Mouse (Mus musculus): ENCODE measurements around the gene Stard5. TPM values are rescaled to one million over a fixed set of nuclear protein-coding genes. Genes with fewer than 3 reads are reported as not detected.

Stard5 gene
- polyA plus RNA-seq, 1 experiment, result 88.2 TPM

- Histone ChIP-seq H3K27me3 (replicated peaks; ENCODE audit: control insufficient read depth, insufficient read depth, low read length) (no peaks in the 10 kb centered on the region), H3K36me3 (ENCODE audit: control insufficient read depth, insufficient read depth, low read length) (no peaks in the 10 kb centered on the region; the same call in 1 of the 2 replicates), H3K27ac (ENCODE audit: insufficient read depth, low read depth, low read length) (no peak overlapping the region), H3K4me1 (ENCODE audit: control insufficient read depth, insufficient read depth, low read length) (peaks cover 11% of the 10 kb centered on the region), H3K4me3 (ENCODE audit: insufficient read depth, low read depth, low read length) (no peak overlapping the region)
- TF ChIP-seq POLR2A (IDR thresholded peaks at IDR 0.05; ENCODE audit: low read depth, low read length) (no peak), CTCF (conservative IDR thresholded peaks at IDR 0.05; ENCODE audit: insufficient read depth, insufficient read length, low read depth, low read length) (no peak)
- WGBS, result 69% methylated on average over 6 of the region's 6 CpGs
- DNase-seq, result peak; percentile 60
Observed at GRCm38 (mm10) chr7:83633856-83634255, 2.1 kb downstream of the Stard5 start.

DNA sequence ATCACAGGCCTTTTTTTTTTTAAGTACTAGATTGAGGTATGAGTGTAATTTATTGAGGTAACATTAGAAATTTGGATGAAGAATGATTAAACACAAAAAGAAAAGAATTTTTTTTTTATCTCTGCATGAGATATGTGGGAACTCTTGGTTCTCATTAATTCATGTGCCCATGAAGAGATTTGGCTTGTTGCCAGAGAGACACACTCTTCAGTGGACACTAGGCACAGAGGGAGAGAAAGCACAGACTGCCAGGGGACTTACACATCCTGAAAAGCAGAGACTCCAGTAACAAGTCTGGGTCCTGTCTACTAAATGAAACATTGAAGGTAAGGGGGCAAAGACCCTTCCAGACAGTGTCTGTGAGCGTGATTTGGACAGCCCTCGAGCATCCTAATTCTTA, 4.0 kb downstream of the Stard5 start:
- H3K4me3 ChIP-seq (ENCODE audit: insufficient read depth, low read depth, low read length), result no peak overlapping the region
- peak; percentile 23 for DNase-seq
- no peak for TF ChIP-seq POLR2A (IDR thresholded peaks at IDR 0.05; ENCODE audit: low read depth, low read length)
- TF ChIP-seq CTCF (conservative IDR thresholded peaks at IDR 0.05; ENCODE audit: insufficient read depth, insufficient read length, low read depth, low read length), result no peak
- H3K36me3 ChIP-seq (ENCODE audit: control insufficient read depth, insufficient read depth, low read length), result peaks cover 1% of the 10 kb centered on the region
- H3K27me3 ChIP-seq (replicated peaks; ENCODE audit: control insufficient read depth, insufficient read depth, low read length), result no peaks in the 10 kb centered on the region
- peaks cover 11% of the 10 kb centered on the region for H3K4me1 ChIP-seq (ENCODE audit: control insufficient read depth, insufficient read depth, low read length)
- 100% methylated on average over 2 of the region's 2 CpGs for WGBS
- H3K27ac ChIP-seq (ENCODE audit: insufficient read depth, low read depth, low read length), result no peak overlapping the region

GRCm38 (mm10) chr7:83636425-83636824, 4.7 kb downstream of the Stard5 start:
- no peak overlapping the region for H3K4me3 ChIP-seq (ENCODE audit: insufficient read depth, low read depth, low read length)
- no peak for DNase-seq
- 87% methylated on average over 8 of the region's 8 CpGs for WGBS
- H3K27ac ChIP-seq (ENCODE audit: insufficient read depth, low read depth, low read length), result no peak overlapping the region
- TF ChIP-seq CTCF (conservative IDR thresholded peaks at IDR 0.05; ENCODE audit: insufficient read depth, insufficient read length, low read depth, low read length) (no peak), POLR2A (IDR thresholded peaks at IDR 0.05; ENCODE audit: low read depth, low read length) (no peak)
- peaks cover 1% of the 10 kb centered on the region for H3K36me3 ChIP-seq (ENCODE audit: control insufficient read depth, insufficient read depth, low read length)
- no peaks in the 10 kb centered on the region for H3K27me3 ChIP-seq (replicated peaks; ENCODE audit: control insufficient read depth, insufficient read depth, low read length)
- peaks cover 11% of the 10 kb centered on the region for H3K4me1 ChIP-seq (ENCODE audit: control insufficient read depth, insufficient read depth, low read length)

GRCm38 (mm10) chr7:83637781-83638583, 6.2 kb downstream of the Stard5 start:
- 43% methylated on average over 8 of the region's 8 CpGs for WGBS
- DNase-seq, result peak; percentile 87
- Histone ChIP-seq H3K4me1 (ENCODE audit: control insufficient read depth, insufficient read depth, low read length) (peaks cover 11% of the 10 kb centered on the region), H3K36me3 (ENCODE audit: control insufficient read depth, insufficient read depth, low read length) (peaks cover 1% of the 10 kb centered on the region), H3K27me3 (replicated peaks; ENCODE audit: control insufficient read depth, insufficient read depth, low read length) (no peaks in the 10 kb centered on the region), H3K4me3 (ENCODE audit: insufficient read depth, low read depth, low read length) (no peak overlapping the region), H3K27ac (ENCODE audit: insufficient read depth, low read depth, low read length) (peak overlapping the region; percentile 84)
- TF ChIP-seq CTCF (conservative IDR thresholded peaks at IDR 0.05; ENCODE audit: insufficient read depth, insufficient read length, low read depth, low read length) (peak; percentile 15; the same call in 1 of the 2 replicates), POLR2A (IDR thresholded peaks at IDR 0.05; ENCODE audit: low read depth, low read length) (no peak)

- H3K36me3 ChIP-seq (ENCODE audit: control insufficient read depth, insufficient read depth, low read length), result peaks cover 1% of the 10 kb centered on the region
- TF ChIP-seq POLR2A (IDR thresholded peaks at IDR 0.05; ENCODE audit: low read depth, low read length), result no peak
- no peak for TF ChIP-seq CTCF (conservative IDR thresholded peaks at IDR 0.05; ENCODE audit: insufficient read depth, insufficient read length, low read depth, low read length)
- 68% methylated on average over 3 of the region's 3 CpGs for WGBS
Observed at GRCm38 (mm10) chr7:83639084-83639483, 7.3 kb downstream of the Stard5 start.

DNA sequence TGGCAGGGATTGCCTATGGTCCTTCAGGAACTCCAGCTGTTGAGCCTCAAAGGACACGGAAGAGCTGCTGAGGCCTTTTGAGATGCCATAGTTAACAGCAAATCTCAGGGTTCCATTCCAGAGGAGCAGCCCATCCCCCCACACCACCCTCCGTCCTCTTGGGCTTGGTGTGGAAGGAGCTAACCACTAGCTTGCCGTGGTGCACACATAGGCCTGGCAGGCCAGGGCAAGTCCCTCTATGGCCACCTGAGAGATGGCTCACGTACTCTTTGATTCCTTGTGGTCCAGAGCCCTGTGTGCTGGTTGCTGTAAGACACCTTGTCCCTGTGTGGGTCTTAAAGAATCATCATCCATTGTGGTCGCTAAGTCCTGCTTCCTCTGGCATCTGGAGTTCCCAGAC, 8.8 kb downstream of the Stard5 start:
- WGBS, result 88% methylated on average over 5 of the region's 5 CpGs
- Histone ChIP-seq H3K27ac (ENCODE audit: insufficient read depth, low read depth, low read length) (no peak overlapping the region), H3K4me3 (ENCODE audit: insufficient read depth, low read depth, low read length) (no peak overlapping the region), H3K36me3 (ENCODE audit: control insufficient read depth, insufficient read depth, low read length) (peaks cover 1% of the 10 kb centered on the region), H3K27me3 (replicated peaks; ENCODE audit: control insufficient read depth, insufficient read depth, low read length) (no peaks in the 10 kb centered on the region), H3K4me1 (ENCODE audit: control insufficient read depth, insufficient read depth, low read length) (no peaks in the 10 kb centered on the region; the same call in 1 of the 2 replicates)
- no peak for DNase-seq
- TF ChIP-seq CTCF (conservative IDR thresholded peaks at IDR 0.05; ENCODE audit: insufficient read depth, insufficient read length, low read depth, low read length) (no peak), POLR2A (IDR thresholded peaks at IDR 0.05; ENCODE audit: low read depth, low read length) (no peak)

More at GRCm38 (mm10) chr7:83639084-83639483, 7.3 kb downstream of the Stard5 start:
- H3K27me3 ChIP-seq (replicated peaks; ENCODE audit: control insufficient read depth, insufficient read depth, low read length), result no peaks in the 10 kb centered on the region
- DNase-seq, result no peak
- no peak overlapping the region for H3K4me3 ChIP-seq (ENCODE audit: insufficient read depth, low read depth, low read length)
- H3K27ac ChIP-seq (ENCODE audit: insufficient read depth, low read depth, low read length), result no peak overlapping the region
- H3K4me1 ChIP-seq (ENCODE audit: control insufficient read depth, insufficient read depth, low read length), result no peaks in the 10 kb centered on the region; the same call in 1 of the 2 replicates

DNA sequence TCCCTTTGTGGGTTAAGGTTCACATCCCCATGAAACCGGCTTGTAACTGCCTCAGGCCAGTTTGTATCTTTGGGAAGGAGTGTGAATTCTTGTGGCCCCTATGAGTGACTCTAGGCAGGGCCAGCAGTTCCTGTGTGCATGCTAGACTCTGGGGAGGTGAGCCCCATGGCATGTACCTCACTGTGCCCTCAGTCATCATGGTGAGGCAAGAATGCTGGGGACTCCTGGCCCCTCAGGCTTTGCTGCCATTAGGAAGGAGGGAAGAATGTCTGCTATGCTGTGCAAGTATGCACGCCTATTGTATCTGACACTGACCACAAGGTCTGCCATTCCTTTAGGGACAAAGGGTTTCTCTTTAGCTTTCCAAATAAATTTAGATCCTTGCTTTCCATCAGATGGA, 9.4 kb downstream of the Stard5 start:
- H3K4me3 ChIP-seq (ENCODE audit: insufficient read depth, low read depth, low read length), result no peak overlapping the region
- WGBS, result 62% methylated on average over 2 of the region's 2 CpGs
- peaks cover 1% of the 10 kb centered on the region for H3K36me3 ChIP-seq (ENCODE audit: control insufficient read depth, insufficient read depth, low read length)
- no peak for DNase-seq
- no peaks in the 10 kb centered on the region; the same call in 1 of the 2 replicates for H3K4me1 ChIP-seq (ENCODE audit: control insufficient read depth, insufficient read depth, low read length)
- TF ChIP-seq POLR2A (IDR thresholded peaks at IDR 0.05; ENCODE audit: low read depth, low read length), result no peak
- no peak for TF ChIP-seq CTCF (conservative IDR thresholded peaks at IDR 0.05; ENCODE audit: insufficient read depth, insufficient read length, low read depth, low read length)
- H3K27ac ChIP-seq (ENCODE audit: insufficient read depth, low read depth, low read length), result no peak overlapping the region
- no peaks in the 10 kb centered on the region for H3K27me3 ChIP-seq (replicated peaks; ENCODE audit: control insufficient read depth, insufficient read depth, low read length)
